Mouse (Mus musculus): ENCODE results near the gene Ndufa7.
A peak's percentile ranks its signal among the peaks of the same experiment; 100 is the strongest.
"Not testable (repeated sequence)": the region's sequence is repeated elsewhere in the genome, so short reads cannot be mapped to it uniquely, and the experiment has no call there.

Gene Ndufa7

DNA sequence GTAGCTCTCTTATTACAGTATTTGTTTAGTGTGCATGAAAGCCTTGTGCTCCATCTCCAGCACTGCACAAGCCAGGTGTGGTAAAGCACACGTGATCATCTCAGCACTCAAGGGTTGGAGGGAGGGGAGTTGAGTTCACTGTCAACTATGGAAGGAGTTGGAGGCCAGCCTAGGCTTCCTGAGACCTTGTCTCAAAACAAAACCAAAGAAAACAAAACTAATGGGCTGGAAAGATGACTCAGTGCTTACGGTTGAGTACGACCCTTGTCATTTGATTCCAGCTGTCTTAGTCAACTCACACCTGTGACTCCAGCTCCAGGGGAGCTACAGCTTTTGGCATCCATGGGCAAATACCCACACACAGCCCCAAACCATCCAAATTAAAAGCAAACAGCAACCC lies 11.9 kb upstream of the Ndufa7 start:
- no peak for DNase-seq

DNA sequence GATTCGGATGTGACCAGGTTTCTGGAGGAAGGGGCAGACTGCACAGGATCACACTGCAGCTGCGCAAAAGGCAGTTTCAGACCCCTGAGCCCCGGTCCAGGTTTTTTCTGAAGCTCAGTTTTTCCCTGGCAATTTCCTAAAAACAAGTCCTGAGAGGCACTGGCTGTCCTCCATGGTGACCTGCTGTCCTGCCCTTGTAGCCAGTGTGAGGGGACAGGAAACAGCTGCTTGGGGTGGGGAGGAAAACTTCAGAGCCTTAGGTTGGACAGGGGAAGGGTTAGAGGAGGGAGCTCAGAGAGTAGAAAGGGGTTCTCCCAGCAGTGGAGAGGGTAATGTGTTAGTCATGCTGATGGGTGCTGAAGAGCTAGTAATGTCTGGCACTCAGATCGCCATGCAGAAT lies 11.4 kb upstream of the Ndufa7 start:
- no peak for DNase-seq

DNA sequence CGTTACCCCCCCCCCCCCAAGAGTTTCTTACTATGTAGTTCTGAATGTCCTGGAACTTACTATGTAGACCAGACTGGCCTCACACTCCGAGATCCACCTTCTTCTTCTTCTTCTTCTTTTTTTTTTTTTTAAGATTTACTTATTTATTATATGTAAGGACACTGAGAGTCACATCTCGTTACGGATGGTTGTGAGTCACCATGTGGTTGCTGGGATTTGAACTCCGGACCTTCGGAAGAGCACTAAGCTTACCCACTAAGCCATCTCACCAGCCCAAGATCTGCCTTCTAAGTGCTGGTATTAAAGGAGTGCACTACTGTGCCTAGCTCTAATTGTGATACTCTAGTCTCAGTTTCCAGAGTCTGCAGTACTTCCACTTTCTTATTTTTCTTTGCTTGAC lies 9.0 kb upstream of the Ndufa7 start:
- no peak for DNase-seq

DNA sequence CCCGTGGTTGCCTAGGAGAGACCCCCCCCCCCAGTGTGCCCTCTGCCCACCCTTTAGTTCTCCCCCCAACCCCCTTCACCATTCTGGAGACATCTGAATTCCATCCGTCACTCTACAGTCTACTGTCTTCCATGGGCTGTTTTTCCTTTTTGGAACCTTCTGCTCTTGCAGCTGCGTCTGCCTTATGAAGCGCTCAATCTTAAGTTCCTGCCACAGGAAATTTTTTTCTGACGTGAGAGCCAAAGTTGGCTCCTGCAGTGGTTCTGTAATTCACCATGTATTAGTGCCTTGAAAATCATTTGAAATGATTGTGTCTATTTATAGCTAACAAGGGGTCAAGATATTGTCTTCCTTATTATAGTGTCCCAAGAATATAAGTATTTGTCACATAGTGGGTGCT lies 7.8 kb upstream of the Ndufa7 start:
- no peak for DNase-seq

GRCm38 (mm10) chr17:33817184-33817968 lies 7.0 kb upstream of the Ndufa7 start:
- DNase-seq, result peak; percentile 71 to 76

DNA sequence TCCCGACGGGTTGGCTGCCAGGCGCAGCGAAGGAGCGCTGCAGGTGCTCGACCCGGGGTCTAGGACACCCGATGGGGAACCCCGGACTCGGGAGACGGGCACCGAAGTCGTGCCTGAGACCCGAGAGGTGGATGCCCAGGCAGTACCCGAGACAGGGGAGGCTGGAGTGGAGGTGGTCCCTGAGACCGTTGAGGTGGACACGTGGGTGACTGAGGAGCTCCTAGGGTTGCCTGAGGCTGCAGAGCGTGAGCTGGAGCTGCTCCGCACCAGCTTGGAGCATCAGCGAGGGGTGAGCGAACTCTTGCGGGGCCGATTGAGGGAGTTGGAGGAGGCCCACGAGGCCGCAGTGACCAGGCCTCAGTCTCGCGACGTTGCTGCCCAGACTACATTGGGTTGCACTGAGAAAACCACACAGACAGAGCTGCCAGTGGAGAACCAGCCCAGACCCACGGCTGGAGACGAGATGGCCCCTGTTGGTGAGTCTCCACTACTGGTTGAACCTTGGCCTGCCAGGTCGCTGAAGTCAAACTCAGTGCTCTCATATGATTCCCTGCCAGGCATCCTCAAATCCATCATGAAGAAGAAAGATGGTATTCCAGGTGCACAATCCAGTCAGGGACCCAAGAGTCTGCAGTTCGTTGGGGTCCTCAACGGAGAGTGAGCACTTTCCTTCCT lies 6.3 kb upstream of the Ndufa7 start:
- DNase-seq, result no peak

- no peak for DNase-seq
Observed at GRCm38 (mm10) chr17:33822436-33822959, 1.9 kb upstream of the Ndufa7 start.

GRCm38 (mm10) chr17:33823171-33823570 lies 1.2 kb upstream of the Ndufa7 start:
- not testable (repeated sequence) for DNase-seq

- not testable (repeated sequence) for DNase-seq
Observed at GRCm38 (mm10) chr17:33824997-33825330, 592 bp downstream of the Ndufa7 start.

- DNase-seq, result no peak
Observed at GRCm38 (mm10) chr17:33825462-33825861, 1.1 kb downstream of the Ndufa7 start.

DNA sequence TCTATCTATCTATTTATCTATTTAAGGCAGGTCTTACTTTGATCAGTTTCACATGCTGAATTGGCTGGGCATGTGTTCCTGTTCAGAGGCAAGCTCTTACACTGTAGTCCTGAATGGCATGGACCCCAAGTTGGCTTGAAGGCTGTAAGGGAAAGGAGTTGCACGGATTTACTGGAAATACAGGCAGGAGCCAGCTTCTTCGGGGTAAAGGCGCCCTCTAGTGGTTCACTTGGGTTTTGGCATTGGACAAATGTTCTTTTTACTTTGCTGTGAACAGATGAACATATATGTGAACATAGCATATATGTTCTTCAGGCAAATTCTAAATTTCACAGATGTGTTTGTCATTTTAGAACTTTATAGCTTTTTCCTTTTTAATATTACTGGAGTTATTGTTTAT lies 2.5 kb downstream of the Ndufa7 start:
- DNase-seq, result peak in 1 of 2 experiments; percentile 50

DNA sequence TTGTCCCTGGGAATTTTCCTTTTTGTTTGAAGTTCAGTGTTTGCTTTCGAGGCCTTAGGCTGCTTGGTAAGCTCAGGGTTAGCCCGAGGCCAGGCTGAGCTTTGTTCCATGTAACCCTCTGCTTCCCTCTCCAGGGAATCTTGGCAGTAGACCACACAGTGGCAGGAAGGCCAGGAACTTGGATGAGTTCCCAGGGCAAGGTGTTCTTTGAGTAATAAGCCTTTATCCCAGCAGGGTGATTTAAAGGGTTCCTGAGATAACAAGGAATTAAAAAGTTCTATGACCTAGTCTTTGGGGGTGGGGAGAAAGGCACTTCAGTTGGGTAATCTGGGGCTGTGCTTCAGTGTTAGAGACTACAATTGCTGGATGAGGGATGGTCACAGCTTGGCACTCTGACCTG lies 4.5 kb downstream of the Ndufa7 start:
- no peak for DNase-seq

- no peak for DNase-seq
Observed at GRCm38 (mm10) chr17:33829561-33829960, 5.2 kb downstream of the Ndufa7 start.

- peak; percentile 82 to 91 for DNase-seq
Observed at GRCm38 (mm10) chr17:33842966-33843795, 18.8 kb downstream of the Ndufa7 start, which contains the start of gene Cd320. Gene Cd320 (plus strand): TSS chr17:33843091.

DNA sequence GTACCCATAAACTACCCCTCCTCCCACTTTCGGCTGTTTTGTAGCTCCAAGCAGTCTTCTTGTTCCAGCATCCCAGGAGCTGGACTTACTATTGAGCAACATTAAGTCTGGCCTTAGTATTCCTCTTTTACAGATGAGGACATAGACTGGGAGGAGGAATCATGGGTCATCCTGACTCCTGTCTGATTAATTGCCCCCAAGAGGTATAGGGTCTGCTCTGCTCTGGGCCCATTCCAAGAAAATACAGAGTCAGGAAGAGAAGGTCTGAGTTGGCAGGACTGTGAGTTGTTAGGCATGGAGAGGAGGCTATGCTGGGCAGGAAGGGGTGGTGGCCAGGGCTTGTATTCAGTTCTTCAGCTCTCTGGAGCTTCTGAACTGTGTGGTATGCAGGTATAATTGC lies 19.8 kb downstream of the Ndufa7 start:
- DNase-seq, result no peak

- DNase-seq, result no peak
Observed at GRCm38 (mm10) chr17:33848139-33848538, 23.8 kb downstream of the Ndufa7 start.

- no peak for DNase-seq
Observed at GRCm38 (mm10) chr17:33851331-33851730, 27.0 kb downstream of the Ndufa7 start.

- no peak for DNase-seq
Observed at GRCm38 (mm10) chr17:33857816-33858215, 33.4 kb downstream of the Ndufa7 start.

DNA sequence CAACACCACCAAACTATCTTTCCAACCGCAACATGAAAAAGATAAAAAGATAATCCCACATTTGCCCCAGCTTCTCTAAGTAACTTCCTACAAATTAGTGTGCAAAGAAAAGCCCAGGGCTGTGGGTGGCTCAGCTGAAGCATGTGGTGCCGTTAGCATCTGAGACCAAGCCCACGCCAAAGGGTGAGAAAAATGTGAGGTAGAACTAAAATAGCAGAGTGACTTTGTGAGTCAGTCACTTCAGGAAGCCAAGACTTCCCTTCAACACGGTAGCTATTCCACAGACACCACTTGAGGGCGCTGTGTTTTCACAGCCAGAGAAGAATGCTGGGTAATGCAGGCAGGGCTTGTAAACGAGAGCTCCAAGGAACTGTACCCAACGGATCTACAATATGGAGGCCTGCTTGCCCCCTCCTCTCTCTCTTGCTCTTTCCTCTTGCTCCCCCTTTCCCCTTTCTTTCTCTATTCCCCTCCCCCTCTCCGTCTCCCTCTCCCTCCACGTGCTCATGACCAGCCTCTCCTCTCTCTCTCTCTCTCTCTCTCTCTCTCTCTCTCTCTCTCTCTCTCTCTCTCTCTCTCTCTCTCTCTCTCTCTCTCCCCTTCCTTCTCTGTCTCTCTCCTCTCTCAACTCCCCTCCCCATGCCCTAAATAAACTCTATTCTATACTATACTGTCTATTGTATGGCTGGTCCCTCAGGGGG lies 41.1 kb downstream of the Ndufa7 start:
- DNase-seq, result peak; percentile 20 to 53

DNA sequence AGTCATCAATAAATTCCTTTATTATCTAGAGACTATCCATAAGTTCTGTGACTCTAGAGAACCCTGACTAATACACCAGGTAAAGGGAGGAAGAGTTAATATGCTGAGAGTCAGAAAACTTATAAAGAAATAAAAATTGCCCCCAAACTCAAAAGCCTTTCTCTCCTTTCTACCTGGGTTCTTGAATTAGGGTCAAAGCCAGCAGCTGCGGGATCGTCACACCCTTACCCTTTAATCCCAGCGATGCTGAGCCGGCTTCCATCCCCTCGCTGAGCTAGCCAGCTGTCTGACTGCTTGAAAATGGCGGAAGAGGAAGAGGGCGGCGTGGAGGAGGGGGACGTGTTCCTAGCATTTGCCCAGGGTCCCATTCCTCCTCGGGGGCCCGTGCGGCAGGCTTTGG lies 49.2 kb downstream of the Ndufa7 start, which contains the start of gene Gm7029:
TSS of gene Gm7029 (plus strand) at position 301 of the 400 bp plus-strand sequence.
- not testable (repeated sequence) for DNase-seq

DNA sequence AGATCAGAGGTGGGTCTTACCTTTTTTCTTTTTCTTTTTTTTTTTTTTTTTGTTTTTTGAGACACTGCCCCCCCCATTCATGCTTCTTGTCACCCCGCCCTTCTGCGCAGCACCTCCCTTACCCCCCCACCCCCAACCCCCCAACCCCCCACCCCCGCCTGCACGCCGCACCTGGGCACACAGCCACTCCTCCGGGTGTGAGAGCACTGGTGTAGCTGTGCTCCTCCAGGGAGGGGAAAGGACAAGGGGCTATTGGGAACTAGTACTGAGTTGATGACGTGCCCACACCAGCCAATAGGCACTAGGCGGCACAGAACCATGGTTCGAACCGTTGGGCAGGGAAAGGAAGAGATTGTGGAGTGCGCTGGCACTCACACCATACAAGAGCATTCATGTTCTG lies 50.0 kb downstream of the Ndufa7 start:
- DNase-seq, result no peak

- DNase-seq, result not testable (repeated sequence)
Observed at GRCm38 (mm10) chr17:33875797-33876196, 51.4 kb downstream of the Ndufa7 start.

Measured in spleen, adult 18-20 months (tissue).